Mouse (Mus musculus) heart, adult 2 months (tissue): Measurements from ENCODE around the gene Rcc1.

Source experiments
- CTCF ChIP-seq: fragments of 200-600 bp; IDR thresholded peaks from 2 replicates; pipeline ENCODE4 v1.8.1; 2022; ENCODE audit warnings: antibody characterized with exemption, mild to moderate bottlenecking, moderate library complexity
- EP300 ChIP-seq: fragments of 200-500 bp; IDR thresholded peaks from 2 replicates; pipeline ENCODE4 v1.6.1; 2011; ENCODE audit warnings: low read depth, low read length, control low read depth; ENCODE audit not compliant: insufficient read depth

GRCm38 (mm10) chr4:132363487-132363886 is 10.1 kb upstream of the Rcc1 start:
- TF ChIP-seq EP300: no peak
- TF ChIP-seq CTCF: no peak
